8 mouse cellular contexts compared by ENCODE assay signal in the genomic region with DNA sequence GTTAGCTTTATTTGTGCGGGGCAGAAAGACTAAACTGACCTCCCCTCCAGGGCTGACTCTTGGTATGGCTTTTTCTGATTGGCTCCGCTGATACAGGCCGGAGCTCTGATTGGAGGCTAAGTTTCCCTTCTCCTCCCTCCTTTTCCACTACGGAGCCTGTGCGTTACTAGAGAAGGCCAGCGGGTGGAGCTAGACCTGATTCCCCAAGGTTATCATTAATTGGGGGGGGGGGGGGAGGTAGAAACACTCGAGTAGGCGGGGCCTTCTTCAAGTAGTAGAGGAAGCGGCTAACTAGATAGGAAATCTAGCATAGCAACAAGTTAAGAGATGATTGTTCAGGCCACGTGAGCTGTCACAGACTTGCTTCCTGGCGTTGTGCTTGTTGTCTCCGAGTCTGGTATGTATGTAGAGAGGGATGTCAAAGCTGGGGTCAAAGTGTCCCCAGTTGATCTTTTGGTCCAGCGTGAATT. TPM values are rescaled to one million over a fixed set of nuclear protein-coding genes. Genes with fewer than 3 reads are reported as not detected.
DNase-seq lines count a peak whose midpoint lies in the region; ATAC-seq and TF ChIP-seq lines count a peak whose summit lies in the region.

No protein-coding gene starts in this region.

- peak; percentile 94 for DNase-seq in ES-E14 (ENCODE audit: low read depth, low spot score)
- DNase-seq in heart, postnatal 10 days: peak; percentile 90
- peak; percentile 93 to 95 for DNase-seq in kidney, postnatal 4 days
- DNase-seq in neural tube, embryonic 11.5 days (ENCODE audit: low spot score): peak; percentile 81
- DNase-seq in stomach, postnatal 0 days (ENCODE audit: low spot score): peak; percentile 87

- H3K27ac ChIP-seq in ES-E14 (ENCODE audit: insufficient read depth, low read depth, low read length, poor library complexity, severe bottlenecking): no peak overlapping the region
- H3K27ac ChIP-seq in forebrain, embryonic 12.5 days: no peak overlapping the region
- peak overlapping the region; percentile 99 for H3K27ac ChIP-seq in liver, embryonic 15.5 days (replicated peaks)
- no peak overlapping the region for H3K27ac ChIP-seq in neural tube, embryonic 11.5 days (ENCODE audit: low read depth, low read length)
- peak overlapping the region; percentile 53; the same call in 1 of the 2 replicates for H3K27ac ChIP-seq in stomach, postnatal 0 days (replicated peaks)

- no peaks in the 10 kb centered on the region for H3K9me3 ChIP-seq in ES-E14 (ENCODE audit: control insufficient read depth, insufficient read depth, low read depth, low read length)
- no peaks in the 10 kb centered on the region for H3K9me3 ChIP-seq in forebrain, embryonic 12.5 days
- no peaks in the 10 kb centered on the region for H3K9me3 ChIP-seq in liver, embryonic 15.5 days (replicated peaks)
- H3K9me3 ChIP-seq in neural tube, embryonic 11.5 days (ENCODE audit: control insufficient read depth, low read length): no peaks in the 10 kb centered on the region
- H3K9me3 ChIP-seq in stomach, postnatal 0 days (ENCODE audit: control insufficient read depth, low read length): no peaks in the 10 kb centered on the region

- peaks cover 22% of the 10 kb centered on the region for H3K36me3 ChIP-seq in ES-E14 (ENCODE audit: control insufficient read depth, insufficient read depth, low read length, poor library complexity, severe bottlenecking)
- H3K36me3 ChIP-seq in forebrain, embryonic 12.5 days (replicated peaks): no peaks in the 10 kb centered on the region
- peaks cover 11% of the 10 kb centered on the region for H3K36me3 ChIP-seq in liver, embryonic 15.5 days (replicated peaks)
- H3K36me3 ChIP-seq in neural tube, embryonic 11.5 days (ENCODE audit: control insufficient read depth, insufficient read depth, low read length): no peaks in the 10 kb centered on the region
- no peaks in the 10 kb centered on the region for H3K36me3 ChIP-seq in stomach, postnatal 0 days (ENCODE audit: control insufficient read depth, insufficient read depth, low read length)

- peak overlapping the region; percentile 25; the same call in 1 of the 2 replicates for H3K9ac ChIP-seq in ES-E14 (ENCODE audit: insufficient read depth, low read depth, low read length, poor library complexity, severe bottlenecking)
- H3K9ac ChIP-seq in forebrain, embryonic 12.5 days: 0 out of 2 replicates have a peak overlapping the region, but pooled peaks have one; percentile 9
- peak overlapping the region; percentile 86 for H3K9ac ChIP-seq in liver, embryonic 15.5 days
- no peak overlapping the region for H3K9ac ChIP-seq in neural tube, embryonic 11.5 days (ENCODE audit: low read length)
- no peak overlapping the region; the same call in 1 of the 2 replicates for H3K9ac ChIP-seq in stomach, postnatal 0 days (ENCODE audit: low read length)

- TF ChIP-seq EP300 in stomach, postnatal 0 days (optimal IDR thresholded peaks at IDR 0.05): no peak

- ATAC-seq in cerebellum, adult (ENCODE audit: insufficient number of reproducible peaks, low FRiP score, low TSS enrichment): peak; percentile 74; the same call in 1 of the 2 replicates
- ATAC-seq in forebrain, embryonic 12.5 days (ENCODE audit: low FRiP score): peak; percentile 63
- peak; percentile 63 for ATAC-seq in liver, embryonic 15.5 days (ENCODE audit: insufficient read depth)
- ATAC-seq in neural tube, embryonic 11.5 days (ENCODE audit: insufficient read depth, low FRiP score, low TSS enrichment): peak; percentile 62
- ATAC-seq in stomach, postnatal 0 days (ENCODE audit: low FRiP score, low TSS enrichment): peak; percentile 78

- H3K4me1 ChIP-seq in ES-E14 (ENCODE audit: control insufficient read depth in 2 of 2, insufficient read depth in 2 of 2, low read length in 2 of 2, poor library complexity in 1 of 2): peaks cover 8 to 49% of the 10 kb centered on the region in 2 experiments
- peaks cover 55% of the 10 kb centered on the region for H3K4me1 ChIP-seq in forebrain, embryonic 12.5 days
- peaks cover 93% of the 10 kb centered on the region for H3K4me1 ChIP-seq in liver, embryonic 15.5 days (replicated peaks)
- peaks cover 21% of the 10 kb centered on the region for H3K4me1 ChIP-seq in neural tube, embryonic 11.5 days (ENCODE audit: control insufficient read depth, insufficient read depth, low read length)
- 0 out of 2 replicates have a peak, but pooled peaks cover 3% of the 10 kb centered on the region for H3K4me1 ChIP-seq in stomach, postnatal 0 days (replicated peaks; ENCODE audit: control insufficient read depth, insufficient read depth)

- TF ChIP-seq CTCF in stomach, postnatal 0 days (IDR thresholded peaks at IDR 0.05; ENCODE audit: low read depth): peak; percentile 78

- H3K27me3 ChIP-seq in forebrain, embryonic 12.5 days: peaks cover 99% of the 10 kb centered on the region
- peaks cover 43% of the 10 kb centered on the region for H3K27me3 ChIP-seq in liver, embryonic 15.5 days
- H3K27me3 ChIP-seq in neural tube, embryonic 11.5 days (ENCODE audit: control insufficient read depth, insufficient read depth, low read length): peaks cover 70% of the 10 kb centered on the region
- H3K27me3 ChIP-seq in stomach, postnatal 0 days (ENCODE audit: control insufficient read depth, insufficient read depth, low read length): peaks cover 17% of the 10 kb centered on the region; the same call in 1 of the 2 replicates

- WGBS in forebrain, embryonic 12.5 days: under 1% methylated on average over 13 of the region's 13 CpGs
- under 1% methylated on average over 13 of the region's 13 CpGs for WGBS in liver, embryonic 15.5 days (ENCODE audit: insufficient replicate concordance)
- under 1% methylated on average over 13 of the region's 13 CpGs for WGBS in neural tube, embryonic 11.5 days
- WGBS in stomach, postnatal 0 days: 0% methylated on average over 13 of the region's 13 CpGs

- in situ Hi-C loops in ES-E14 (cut with MboI; ENCODE audit: low sequenced_read_pairs in 2 of 2, unreplicated experiment in 2 of 2): no loop called here

- intact Hi-C loops in heart, postnatal 10 days (cut with DNase I): loop anchor here (2.0 kb wide), 2 partner anchors 42 to 106 kb away; a partner anchor contains a TSS

- H3K4me3 ChIP-seq in ES-E14 (ENCODE audit: insufficient read depth in 1 of 2, low read depth in 1 of 2, low read length in 2 of 2, poor library complexity in 1 of 2, severe bottlenecking in 1 of 2): peak overlapping the region; percentile 67 to 85
- peak overlapping the region; percentile 45 for H3K4me3 ChIP-seq in forebrain, embryonic 12.5 days (replicated peaks)
- peak overlapping the region; percentile 77 for H3K4me3 ChIP-seq in liver, embryonic 15.5 days (replicated peaks)
- H3K4me3 ChIP-seq in neural tube, embryonic 11.5 days (ENCODE audit: low read depth, low read length): peak overlapping the region; percentile 42
- peak overlapping the region; percentile 52 for H3K4me3 ChIP-seq in stomach, postnatal 0 days (ENCODE audit: low read depth, low read length)

- H3K4me2 ChIP-seq in forebrain, embryonic 12.5 days: peak overlapping the region; percentile 87
- peak overlapping the region; percentile 100 for H3K4me2 ChIP-seq in liver, embryonic 15.5 days
- H3K4me2 ChIP-seq in neural tube, embryonic 11.5 days (ENCODE audit: low read depth): peak overlapping the region; percentile 83
- H3K4me2 ChIP-seq in stomach, postnatal 0 days (replicated peaks; ENCODE audit: low read depth): peak overlapping the region; percentile 86

TF ChIP-seq in ES-E14, 5 proteins besides CTCF, POLR2A, EP300 and RAD21:
- peak; percentile 44; the same call in 1 of the 2 replicates for TF ChIP-seq CHD2 (IDR thresholded peaks at IDR 0.05; ENCODE audit: low read depth, low read length)
- TF ChIP-seq HCFC1 (IDR thresholded peaks at IDR 0.05; ENCODE audit: borderline replicate concordance, insufficient read depth, low read length): no peak

RNA-seq across cellular contexts. Expression of a gene that starts 1.1 kb away (rescaled TPM):
- 1.4 and 1.8 TPM in 2 replicates for total RNA-seq in ES-E14 (2012; rRNA removed)
- polyA plus RNA-seq in forebrain, embryonic 12.5 days (2016; fragmentation: Nextera tagmentation; extraction: Ambion mirVana): 0.13 TPM in 2 replicates
- total RNA-seq in heart, postnatal 10 days (2021): under 1 TPM; 0.10 to 0.12 TPM
- 0.25 and 0.43 TPM in 2 replicates for polyA plus RNA-seq in liver, embryonic 15.5 days (2015; fragmentation: Nextera tagmentation; extraction: Ambion mirVana)
- polyA plus RNA-seq in neural tube, embryonic 11.5 days (2014; fragmentation: Nextera tagmentation; extraction: Ambion mirVana): 0.11 TPM in 1 of 2 replicates, not detected in the other
- 0.15 and 0.27 TPM in 2 replicates for polyA plus RNA-seq in stomach, postnatal 0 days (2015; fragmentation: Nextera tagmentation; extraction: Ambion mirVana)

RNA-seq across cellular contexts. Expression of a gene that starts 1.6 kb away (rescaled TPM):
- 1.5 and 3.1 TPM in 2 replicates for total RNA-seq in ES-E14 (2012; rRNA removed)
- polyA plus RNA-seq in forebrain, embryonic 12.5 days (2016; fragmentation: Nextera tagmentation; extraction: Ambion mirVana): 1.5 and 1.9 TPM in 2 replicates
- under 1 TPM; 0.53 to 0.79 TPM for total RNA-seq in heart, postnatal 10 days (2021)
- polyA plus RNA-seq in liver, embryonic 15.5 days (2015; fragmentation: Nextera tagmentation; extraction: Ambion mirVana): 195 and 201 TPM in 2 replicates
- polyA plus RNA-seq in neural tube, embryonic 11.5 days (2014; fragmentation: Nextera tagmentation; extraction: Ambion mirVana): 4.2 and 5.8 TPM in 2 replicates
- polyA plus RNA-seq in stomach, postnatal 0 days (2015; fragmentation: Nextera tagmentation; extraction: Ambion mirVana): 0.50 and 0.81 TPM in 2 replicates

RNA-seq across cellular contexts. Expression of a gene that starts 15.0 kb away (rescaled TPM):
- 153 and 310 TPM in 2 replicates for total RNA-seq in ES-E14 (2012; rRNA removed)
- 3.7 and 3.8 TPM in 2 replicates for polyA plus RNA-seq in forebrain, embryonic 12.5 days (2016; fragmentation: Nextera tagmentation; extraction: Ambion mirVana)
- total RNA-seq in heart, postnatal 10 days (2021): 1 to 10 TPM; 8.9 to 9.5 TPM
- 10.2 and 11.3 TPM in 2 replicates for polyA plus RNA-seq in liver, embryonic 15.5 days (2015; fragmentation: Nextera tagmentation; extraction: Ambion mirVana)
- polyA plus RNA-seq in neural tube, embryonic 11.5 days (2014; fragmentation: Nextera tagmentation; extraction: Ambion mirVana): 5.6 TPM in 2 replicates
- polyA plus RNA-seq in stomach, postnatal 0 days (2015; fragmentation: Nextera tagmentation; extraction: Ambion mirVana): 9.5 and 11.9 TPM in 2 replicates

RNA-seq across cellular contexts. Expression of a gene that starts 28.3 kb away (rescaled TPM):
- total RNA-seq in ES-E14 (2012; rRNA removed): 80.8 and 89.5 TPM in 2 replicates
- polyA plus RNA-seq in forebrain, embryonic 12.5 days (2016; fragmentation: Nextera tagmentation; extraction: Ambion mirVana): 110 and 111 TPM in 2 replicates
- 100 to 1,000 TPM; 103 to 104 TPM for total RNA-seq in heart, postnatal 10 days (2021)
- polyA plus RNA-seq in liver, embryonic 15.5 days (2015; fragmentation: Nextera tagmentation; extraction: Ambion mirVana): 62.1 and 66.9 TPM in 2 replicates
- polyA plus RNA-seq in neural tube, embryonic 11.5 days (2014; fragmentation: Nextera tagmentation; extraction: Ambion mirVana): 131 and 135 TPM in 2 replicates
- 87.3 and 90.2 TPM in 2 replicates for polyA plus RNA-seq in stomach, postnatal 0 days (2015; fragmentation: Nextera tagmentation; extraction: Ambion mirVana)

RNA-seq across cellular contexts. Expression of a gene that starts 36.1 kb away (rescaled TPM):
- total RNA-seq in ES-E14 (2012; rRNA removed): 1.3 and 2.0 TPM in 2 replicates
- polyA plus RNA-seq in forebrain, embryonic 12.5 days (2016; fragmentation: Nextera tagmentation; extraction: Ambion mirVana): 0.79 and 2.7 TPM in 2 replicates
- total RNA-seq in heart, postnatal 10 days (2021): not detected
- 0.63 TPM in 1 of 2 replicates, not detected in the other for polyA plus RNA-seq in liver, embryonic 15.5 days (2015; fragmentation: Nextera tagmentation; extraction: Ambion mirVana)
- 1.2 and 1.9 TPM in 2 replicates for polyA plus RNA-seq in neural tube, embryonic 11.5 days (2014; fragmentation: Nextera tagmentation; extraction: Ambion mirVana)
- polyA plus RNA-seq in stomach, postnatal 0 days (2015; fragmentation: Nextera tagmentation; extraction: Ambion mirVana): not detected in 2 replicates

Comparison
In these comparisons a context has a peak if more than half of its experiments do, and no peak if none do; other contexts are left out.
1. H3K27ac ChIP-seq: peak in liver, embryonic 15.5 days (single experiment) and stomach, postnatal 0 days (single experiment); none in ES-E14 (single experiment), forebrain, embryonic 12.5 days (single experiment) and neural tube, embryonic 11.5 days (single experiment).
2. H3K9ac ChIP-seq: peak in ES-E14 (single experiment), forebrain, embryonic 12.5 days (single experiment) and liver, embryonic 15.5 days (single experiment); none in neural tube, embryonic 11.5 days (single experiment) and stomach, postnatal 0 days (single experiment).
3. RNA of a gene that starts 1.6 kb away (polyA plus RNA-seq): 195 to 201 TPM in liver, embryonic 15.5 days; 4.2 to 5.8 TPM in neural tube, embryonic 11.5 days, 1.5 to 1.9 TPM in forebrain, embryonic 12.5 days and 0.50 to 0.81 TPM in stomach, postnatal 0 days; every median in the first group is over 10 times any median in the second.
4. Peak in every context shown above with its lines, with median percentiles within 50 percentile points of each other: DNase-seq, H3K4me3 ChIP-seq, ATAC-seq and H3K4me2 ChIP-seq.